Mouse (Mus musculus): Measurements from ENCODE around the gene Phf23.

Gene Phf23

GRCm38 (mm10) chr11:70023481-70024150, 28.0 kb downstream of the Phf23 start:
- no peak for DNase-seq (ENCODE audit: low spot score)

GRCm38 (mm10) chr11:70024151-70024514, 28.6 kb downstream of the Phf23 start:
- no peak for DNase-seq (ENCODE audit: low spot score)

- no peak for DNase-seq (ENCODE audit: low spot score)
Measured at GRCm38 (mm10) chr11:70026689-70027088, 31.1 kb downstream of the Phf23 start.

GRCm38 (mm10) chr11:70027397-70027796, 31.8 kb downstream of the Phf23 start:
- no peak for DNase-seq (ENCODE audit: low spot score)

GRCm38 (mm10) chr11:70028401-70029129, 33.0 kb downstream of the Phf23 start:
- no peak for DNase-seq (ENCODE audit: low spot score)

- no peak for DNase-seq (ENCODE audit: low spot score)
Measured at GRCm38 (mm10) chr11:70029130-70029801, 33.7 kb downstream of the Phf23 start.

- no peak for DNase-seq (ENCODE audit: low spot score)
Measured at GRCm38 (mm10) chr11:70029829-70030550, 34.4 kb downstream of the Phf23 start.

- no peak for DNase-seq (ENCODE audit: low spot score)
Measured at GRCm38 (mm10) chr11:70030651-70031320, 35.2 kb downstream of the Phf23 start.

- DNase-seq (ENCODE audit: low spot score) = no peak
Measured at GRCm38 (mm10) chr11:70031321-70031670, 35.7 kb downstream of the Phf23 start.

- DNase-seq (ENCODE audit: low spot score) = no peak
Measured at GRCm38 (mm10) chr11:70038174-70038573, 42.6 kb downstream of the Phf23 start.

GRCm38 (mm10) chr11:70039631-70040030, 44.1 kb downstream of the Phf23 start:
- DNase-seq (ENCODE audit: low spot score) = no peak

GRCm38 (mm10) chr11:70040184-70040583, 44.6 kb downstream of the Phf23 start:
- DNase-seq (ENCODE audit: low spot score) = no peak

- DNase-seq (ENCODE audit: low spot score) = no peak
Measured at GRCm38 (mm10) chr11:70042309-70043085, 46.9 kb downstream of the Phf23 start.

GRCm38 (mm10) chr11:70043665-70044064, 48.1 kb downstream of the Phf23 start:
- DNase-seq (ENCODE audit: low spot score) = no peak

GRCm38 (mm10) chr11:70045435-70045834, 49.9 kb downstream of the Phf23 start:
- DNase-seq (ENCODE audit: low spot score) = no peak

- DNase-seq (ENCODE audit: low spot score) = no peak
Measured at GRCm38 (mm10) chr11:70049366-70049765, 53.8 kb downstream of the Phf23 start.
